Mouse (Mus musculus) cortical plate, adult 2 months (tissue): Measurements from ENCODE around the gene Eif5.

Experiments used
- CTCF ChIP-seq: fragments of 200-500 bp; IDR thresholded peaks from 2 replicates; pipeline ENCODE4 v1.5.1; 2011; ENCODE audit warnings: mild to moderate bottlenecking, control low read depth, low read length; ENCODE audit not compliant: insufficient read depth; ENCODE audit errors: extremely low read depth
- POLR2A ChIP-seq: fragments of 200-500 bp; IDR thresholded peaks from 2 replicates; pipeline ENCODE4 v1.6.1; 2011; ENCODE audit warnings: mild to moderate bottlenecking, low read length, control low read depth; ENCODE audit not compliant: insufficient read depth; ENCODE audit errors: extremely low read depth

DNA sequence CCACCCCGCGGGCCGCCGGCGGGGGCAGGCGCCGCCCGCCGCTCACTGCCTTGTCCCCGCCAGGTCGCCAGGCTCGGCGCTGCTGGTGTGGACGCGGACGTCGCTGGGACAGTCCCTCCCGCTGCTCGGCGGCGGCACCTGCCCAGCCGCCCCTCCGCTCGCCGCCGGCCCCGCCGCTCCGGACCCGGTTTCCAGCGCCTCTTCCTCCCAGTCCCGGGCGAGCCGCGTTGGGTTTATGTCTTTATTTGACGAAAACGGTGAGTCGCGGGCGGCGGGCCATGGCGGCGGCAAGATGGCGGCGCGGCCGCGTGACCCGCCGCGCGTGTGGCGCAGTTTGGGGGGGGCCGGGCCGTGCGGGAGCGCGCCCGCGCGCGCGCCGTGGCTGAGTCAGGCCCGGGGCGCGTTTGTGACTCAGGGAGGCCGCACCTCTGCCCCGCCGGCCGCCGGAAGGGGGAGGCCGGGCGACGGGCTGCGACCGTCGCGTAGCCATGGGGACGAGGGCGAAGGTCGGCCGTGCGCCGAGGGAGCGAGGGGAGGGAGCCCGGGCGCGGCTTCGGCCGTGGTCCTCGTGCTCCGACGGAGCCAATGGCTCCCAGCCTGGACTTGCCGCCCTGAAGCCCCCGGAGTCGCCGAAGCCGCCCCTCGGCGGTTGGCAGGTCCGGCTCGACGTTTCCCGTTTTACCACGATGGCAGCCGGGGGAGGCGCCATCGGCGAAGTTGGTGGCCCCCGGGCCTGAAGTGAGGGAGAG is 650 bp downstream of the Eif5 start:
- no peak for TF ChIP-seq CTCF
- no peak for TF ChIP-seq POLR2A
